Mouse (Mus musculus) T-helper 17 cell (primary cell): ENCODE data around the gene Jkamp.

Experiments used
- in situ Hi-C, 2 experiments: fragments of 300-600 bp; cut with MboI, MseI; formaldehyde crosslinking; loops; 1 replicate in 1 of 2; 2 replicates in 1 of 2; pipeline ENCODE4 v1.15.1; 2025; ENCODE audit warnings: high pct_unique_total_duplicates in 2 of 2

The Jkamp gene

GRCm38 (mm10) chr12:72085329-72086165 is at the start of gene Jkamp, which contains the start of gene L3hypdh:
Gene Jkamp (plus strand): TSS chr12:72085589.
Gene L3hypdh (minus strand): TSS chr12:72085439.
- in situ Hi-C loops = loop anchor here (5.0 to 25.0 kb wide), 4 partner anchors 437 to 1907 kb away; partner anchors contain the start of genes Dhrs7 (in 1 of the 2) and Pcnx4 (in 1 of the 2)

- in situ Hi-C loops = loop anchor here in 1 of 2 experiments (10.0 kb wide), 1 partner anchor 261 kb away; no protein-coding TSS in a partner anchor
Observed at GRCm38 (mm10) chr12:72036097-72036661, 49.2 kb upstream of the Jkamp start.

GRCm38 (mm10) chr12:72037049-72037448 is 48.3 kb upstream of the Jkamp start:
- in situ Hi-C loops = loop anchor here in 1 of 2 experiments (10.0 kb wide), 1 partner anchor 262 kb away; no protein-coding TSS in a partner anchor

- in situ Hi-C loops = loop anchor here in 1 of 2 experiments (10.0 kb wide), 1 partner anchor 264 kb away; no protein-coding TSS in a partner anchor
Observed at GRCm38 (mm10) chr12:72038866-72039265, 46.5 kb upstream of the Jkamp start.

GRCm38 (mm10) chr12:72039501-72039900 is 45.9 kb upstream of the Jkamp start:
- in situ Hi-C loops = loop anchor here in 1 of 2 experiments (10.0 kb wide), 1 partner anchor 265 kb away; no protein-coding TSS in a partner anchor

GRCm38 (mm10) chr12:72041238-72041637 is 44.2 kb upstream of the Jkamp start:
- in situ Hi-C loops = no loop called here

GRCm38 (mm10) chr12:72047513-72047912 is 37.9 kb upstream of the Jkamp start:
- in situ Hi-C loops = loop anchor here in 1 of 2 experiments (5.0 kb wide), 1 partner anchor 280 kb away; no protein-coding TSS in a partner anchor

- in situ Hi-C loops = loop anchor here in 1 of 2 experiments (5.0 kb wide), 1 partner anchor 283 kb away; no protein-coding TSS in a partner anchor
Observed at GRCm38 (mm10) chr12:72050156-72050555, 35.2 kb upstream of the Jkamp start.

GRCm38 (mm10) chr12:72050821-72051220 is 34.6 kb upstream of the Jkamp start:
- in situ Hi-C loops = loop anchor here in 1 of 2 experiments (5.0 kb wide), 1 partner anchor 284 kb away; no protein-coding TSS in a partner anchor

GRCm38 (mm10) chr12:72052571-72052970 is 32.8 kb upstream of the Jkamp start:
- in situ Hi-C loops = loop anchor here in 1 of 2 experiments (5.0 kb wide), 1 partner anchor 285 kb away; no protein-coding TSS in a partner anchor

- in situ Hi-C loops = loop anchor here in 1 of 2 experiments (5.0 kb wide), 1 partner anchor 286 kb away; no protein-coding TSS in a partner anchor
Observed at GRCm38 (mm10) chr12:72053303-72053702, 32.1 kb upstream of the Jkamp start.

- in situ Hi-C loops = loop anchor here in 1 of 2 experiments (5.0 kb wide), 1 partner anchor 287 kb away; no protein-coding TSS in a partner anchor
Observed at GRCm38 (mm10) chr12:72053851-72054250, 31.5 kb upstream of the Jkamp start.

- in situ Hi-C loops = no loop called here
Observed at GRCm38 (mm10) chr12:72057780-72058179, 27.6 kb upstream of the Jkamp start.

GRCm38 (mm10) chr12:72069626-72070326 is 15.6 kb upstream of the Jkamp start:
- in situ Hi-C loops = no loop called here

GRCm38 (mm10) chr12:72070327-72071269 is 14.8 kb upstream of the Jkamp start, which contains the start of gene Gpr135:
Gene Gpr135 (minus strand): TSS chr12:72071125.
- in situ Hi-C loops = no loop called here

GRCm38 (mm10) chr12:72078248-72078647 is 7.1 kb upstream of the Jkamp start:
- in situ Hi-C loops = loop anchor here in 1 of 2 experiments (25.0 kb wide), 1 partner anchor 584 kb away; the partner anchor contains the start of gene Dhrs7

- in situ Hi-C loops = loop anchor here in 1 of 2 experiments (10.0 to 25.0 kb wide), 2 partner anchors 453 to 580 kb away; partner anchors contain the start of genes Dhrs7 and Pcnx4
Observed at GRCm38 (mm10) chr12:72081961-72082360, 3.4 kb upstream of the Jkamp start.

- in situ Hi-C loops = loop anchor here in 1 of 2 experiments (10.0 to 25.0 kb wide), 2 partner anchors 452 to 580 kb away; partner anchors contain the start of genes Dhrs7 and Pcnx4
Observed at GRCm38 (mm10) chr12:72082370-72082769, 3.0 kb upstream of the Jkamp start.

GRCm38 (mm10) chr12:72083265-72083664 is 2.1 kb upstream of the Jkamp start:
- in situ Hi-C loops = loop anchor here in 1 of 2 experiments (10.0 to 25.0 kb wide), 2 partner anchors 452 to 579 kb away; partner anchors contain the start of genes Dhrs7 and Pcnx4
